Mouse (Mus musculus): ENCODE measurements around the gene Htra1. TPM values are rescaled to one million over a fixed set of nuclear protein-coding genes. Genes with fewer than 3 reads are reported as not detected.

Htra1 gene
- total RNA-seq, 2 experiments from 2014 or later: not detected

DNA sequence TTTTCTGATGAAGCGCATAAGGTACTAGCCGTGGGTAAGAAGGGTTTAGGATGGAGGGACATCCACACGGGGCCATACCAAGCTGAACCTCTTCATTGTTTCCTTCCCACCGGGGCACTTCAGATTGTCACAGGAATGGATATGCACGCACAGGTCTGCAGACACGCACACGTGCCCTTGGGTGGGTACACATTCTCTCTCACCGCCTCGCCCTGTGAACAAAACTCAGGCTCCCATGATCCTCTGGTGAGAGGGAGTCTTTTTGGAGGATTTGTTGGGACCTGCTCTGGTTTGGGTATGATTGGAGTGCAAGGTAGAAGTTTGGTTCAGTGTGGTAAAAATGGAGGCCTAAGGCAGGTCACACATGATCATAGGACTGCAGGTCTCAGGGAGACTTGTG lies 3.0 kb upstream of the Htra1 start:
- no peak for ATAC-seq (replicated peaks; ENCODE audit: poor library complexity, severe bottlenecking)

GRCm38 (mm10) chr7:130934654-130935053 lies 1.3 kb upstream of the Htra1 start:
- ATAC-seq (replicated peaks; ENCODE audit: poor library complexity, severe bottlenecking): no peak

DNA sequence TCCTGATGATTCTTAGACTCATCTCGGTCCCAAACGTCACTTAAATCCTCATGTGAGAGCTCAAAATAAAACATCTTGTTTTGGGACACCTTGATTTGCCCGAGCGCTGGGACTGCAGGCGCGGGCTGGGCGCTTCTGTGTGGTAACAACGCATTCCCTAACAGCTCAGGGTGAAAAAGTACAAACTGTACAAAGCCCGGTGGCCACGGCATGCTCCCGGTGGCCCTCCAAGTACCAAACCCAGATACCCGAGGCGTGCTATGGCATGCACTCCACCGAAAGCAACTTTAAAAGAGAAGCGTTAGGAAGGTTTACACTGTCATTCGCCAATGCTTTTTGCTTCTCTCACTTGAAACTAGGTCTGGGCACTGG lies 504 bp upstream of the Htra1 start:
- no peak for ATAC-seq (replicated peaks; ENCODE audit: poor library complexity, severe bottlenecking)

DNA sequence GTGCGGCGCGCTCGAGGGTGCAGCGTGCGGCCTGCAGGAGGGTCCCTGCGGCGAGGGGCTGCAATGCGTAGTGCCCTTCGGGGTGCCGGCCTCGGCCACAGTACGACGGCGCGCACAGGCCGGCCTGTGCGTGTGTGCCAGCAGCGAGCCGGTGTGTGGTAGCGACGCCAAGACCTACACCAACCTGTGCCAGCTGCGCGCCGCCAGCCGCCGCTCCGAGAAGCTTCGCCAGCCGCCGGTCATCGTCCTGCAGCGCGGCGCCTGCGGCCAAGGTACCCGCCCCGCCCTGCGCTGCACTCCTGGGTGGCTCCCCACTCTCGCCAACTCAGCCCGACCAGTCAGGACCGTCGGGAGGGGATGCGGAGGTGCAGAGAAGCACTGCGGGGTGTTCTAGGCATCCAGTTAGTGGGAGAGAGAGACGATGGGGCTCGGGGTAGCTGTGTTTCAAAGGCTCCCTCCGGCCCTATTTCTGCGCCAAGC lies 601 bp downstream of the Htra1 start:
- ATAC-seq (replicated peaks; ENCODE audit: poor library complexity, severe bottlenecking): peak; percentile 12; the same call in 1 of the 2 replicates

DNA sequence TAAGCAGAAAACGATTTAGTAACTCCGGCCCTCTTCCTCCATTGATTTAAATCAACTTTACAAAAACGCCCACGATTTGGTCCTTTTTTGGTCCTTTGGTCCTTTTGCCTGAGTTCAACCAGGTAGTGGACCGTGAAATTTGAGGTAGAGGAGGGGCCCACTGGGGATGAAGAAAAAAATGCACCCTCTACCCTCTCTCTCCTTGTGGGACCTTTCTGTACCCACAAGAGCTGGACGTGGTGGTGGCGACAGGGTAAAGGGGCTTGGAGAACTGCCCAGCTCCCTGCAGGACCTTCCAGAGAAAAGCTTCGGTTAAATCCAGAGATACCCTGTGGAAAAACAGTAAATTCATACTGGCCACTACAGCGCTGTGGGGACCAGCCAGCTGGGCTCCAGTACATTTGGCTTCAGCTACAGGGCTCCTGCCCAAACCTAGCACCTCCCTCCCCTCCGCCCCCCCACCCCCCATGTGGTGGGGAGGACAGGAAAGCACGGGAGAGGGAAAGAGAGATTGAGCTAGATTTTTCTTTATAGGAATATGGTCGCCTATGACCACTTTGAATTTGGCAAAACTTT lies 1.4 kb downstream of the Htra1 start:
- ATAC-seq (replicated peaks; ENCODE audit: poor library complexity, severe bottlenecking): no peak

- no peak for ATAC-seq (replicated peaks; ENCODE audit: poor library complexity, severe bottlenecking)
These were observed 2.1 kb downstream of the Htra1 start for GRCm38 (mm10) chr7:130938005-130938404.

DNA sequence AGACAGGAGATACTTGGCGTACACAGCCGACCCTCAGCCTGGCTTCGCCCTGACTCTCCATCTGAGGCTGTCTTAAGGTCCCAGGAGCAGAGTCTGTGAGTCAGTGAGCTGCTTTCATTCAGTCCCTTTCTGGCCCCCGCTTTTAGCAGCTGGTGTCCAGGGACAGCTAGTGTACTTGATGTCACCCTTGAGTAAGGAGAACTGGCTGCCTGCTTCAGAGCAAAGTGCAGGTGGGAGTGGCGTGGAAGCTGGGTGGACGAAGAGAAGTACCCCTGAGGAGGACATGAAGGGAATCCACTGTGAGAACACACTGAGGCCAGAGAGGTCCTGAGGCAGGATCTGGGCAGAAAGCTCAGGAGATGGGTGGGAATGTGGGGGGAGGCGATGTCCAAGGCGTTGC lies 3.0 kb downstream of the Htra1 start:
- no peak for ATAC-seq (replicated peaks; ENCODE audit: poor library complexity, severe bottlenecking)

- no peak for ATAC-seq (replicated peaks; ENCODE audit: poor library complexity, severe bottlenecking)
These were observed 4.8 kb downstream of the Htra1 start for GRCm38 (mm10) chr7:130940733-130941132.

DNA sequence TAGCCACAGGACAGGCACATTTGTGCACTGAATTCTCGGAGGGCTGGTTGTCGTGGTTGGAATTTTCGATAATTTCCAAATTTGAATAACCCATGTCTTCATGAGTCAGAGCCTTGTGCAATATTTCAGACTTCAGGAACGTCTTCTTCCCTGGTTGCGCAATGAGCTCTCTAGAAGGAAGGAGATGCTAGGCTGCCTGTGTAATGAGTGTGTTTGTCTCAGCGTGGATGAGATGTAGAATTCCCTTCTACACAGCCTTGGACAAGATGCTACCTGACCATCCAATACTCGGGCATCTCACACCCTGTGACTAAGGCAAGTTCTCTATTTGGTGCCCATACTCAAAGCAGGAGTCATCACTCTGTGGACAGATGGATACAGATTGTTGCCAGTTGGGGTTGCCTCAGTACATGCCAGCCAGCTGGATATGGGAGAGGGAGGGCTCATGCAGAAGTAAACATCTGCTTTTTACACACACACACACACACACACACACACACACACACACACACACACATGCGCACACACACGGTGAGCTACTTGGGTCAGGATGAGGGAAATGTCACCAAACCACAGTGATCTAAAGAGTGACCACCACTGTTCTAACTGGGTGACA lies 7.5 kb downstream of the Htra1 start:
- peak; percentile 91 for ATAC-seq (replicated peaks; ENCODE audit: poor library complexity, severe bottlenecking)

DNA sequence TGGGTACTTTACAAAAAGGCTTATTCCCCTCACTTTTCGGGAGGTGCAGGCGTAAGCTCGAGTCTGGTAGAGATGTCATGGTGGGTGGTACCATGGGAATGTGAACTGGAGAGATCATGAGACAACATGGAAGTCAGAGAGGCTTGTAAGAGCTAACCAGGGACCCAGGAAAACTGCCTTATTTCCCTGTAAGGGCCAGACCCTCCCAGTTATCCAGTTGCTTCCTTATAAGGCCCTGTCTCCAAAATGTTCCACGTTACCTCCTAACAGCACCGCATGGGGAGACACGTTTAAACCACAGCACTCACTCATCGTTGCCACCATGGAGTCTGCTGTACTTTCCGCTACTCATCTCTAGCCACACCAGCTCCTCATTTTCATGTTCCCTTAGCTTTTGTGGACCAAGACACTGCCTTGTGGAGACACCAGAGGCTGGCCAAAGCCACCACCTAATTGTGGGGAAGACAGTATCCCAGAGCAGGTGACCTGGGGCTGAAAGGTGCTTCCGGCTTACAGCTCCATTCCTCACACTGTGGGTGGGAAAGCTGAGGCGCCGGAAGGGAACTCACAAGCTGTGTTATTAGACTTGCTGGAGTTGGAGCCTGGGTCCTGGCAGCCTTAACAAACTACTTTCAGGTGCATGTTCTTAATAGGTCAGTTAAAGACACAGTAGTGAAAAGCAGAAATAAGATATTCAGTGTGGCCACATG lies 9.0 kb downstream of the Htra1 start:
- ATAC-seq (replicated peaks; ENCODE audit: poor library complexity, severe bottlenecking): no peak

DNA sequence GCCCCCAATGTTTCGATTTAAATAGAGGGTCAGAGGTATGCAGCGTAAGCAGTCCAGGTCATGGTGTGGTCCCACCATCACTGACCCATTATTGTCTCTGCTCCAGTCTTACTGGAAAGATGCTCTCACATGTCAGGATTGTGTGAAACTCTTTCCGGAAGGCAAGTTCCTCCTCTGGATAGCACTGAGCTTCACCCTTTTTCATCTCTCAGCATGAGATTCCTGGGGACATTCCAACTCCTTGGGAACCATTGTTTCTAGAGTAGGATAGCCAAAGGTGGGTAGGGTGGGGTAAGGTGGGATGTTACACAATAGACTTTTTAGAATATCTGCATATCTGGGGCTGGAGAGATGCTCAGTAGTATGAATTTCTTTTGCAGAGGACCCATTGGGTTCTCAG lies 9.8 kb downstream of the Htra1 start:
- no peak for ATAC-seq (replicated peaks; ENCODE audit: poor library complexity, severe bottlenecking)

DNA sequence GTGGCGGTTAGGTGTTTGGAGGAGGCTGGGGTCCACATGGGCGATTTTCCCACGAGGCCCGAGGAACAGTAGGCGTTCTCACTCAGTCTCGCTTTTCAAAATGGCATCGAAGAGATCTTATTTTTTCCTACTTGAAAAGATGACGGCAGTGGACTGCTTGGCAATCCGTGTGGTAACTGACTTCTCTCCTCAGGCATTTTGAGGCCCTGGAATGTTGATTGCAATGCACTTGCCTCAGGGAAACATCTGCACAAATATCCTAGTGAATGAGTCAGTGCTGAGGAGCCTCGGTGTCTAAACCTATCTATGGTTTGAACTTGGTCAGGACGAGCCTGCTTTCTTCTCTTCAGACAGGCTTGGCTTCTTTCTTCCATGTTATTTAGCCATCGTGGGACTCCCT lies 10.4 kb downstream of the Htra1 start:
- no peak for ATAC-seq (replicated peaks; ENCODE audit: poor library complexity, severe bottlenecking)

DNA sequence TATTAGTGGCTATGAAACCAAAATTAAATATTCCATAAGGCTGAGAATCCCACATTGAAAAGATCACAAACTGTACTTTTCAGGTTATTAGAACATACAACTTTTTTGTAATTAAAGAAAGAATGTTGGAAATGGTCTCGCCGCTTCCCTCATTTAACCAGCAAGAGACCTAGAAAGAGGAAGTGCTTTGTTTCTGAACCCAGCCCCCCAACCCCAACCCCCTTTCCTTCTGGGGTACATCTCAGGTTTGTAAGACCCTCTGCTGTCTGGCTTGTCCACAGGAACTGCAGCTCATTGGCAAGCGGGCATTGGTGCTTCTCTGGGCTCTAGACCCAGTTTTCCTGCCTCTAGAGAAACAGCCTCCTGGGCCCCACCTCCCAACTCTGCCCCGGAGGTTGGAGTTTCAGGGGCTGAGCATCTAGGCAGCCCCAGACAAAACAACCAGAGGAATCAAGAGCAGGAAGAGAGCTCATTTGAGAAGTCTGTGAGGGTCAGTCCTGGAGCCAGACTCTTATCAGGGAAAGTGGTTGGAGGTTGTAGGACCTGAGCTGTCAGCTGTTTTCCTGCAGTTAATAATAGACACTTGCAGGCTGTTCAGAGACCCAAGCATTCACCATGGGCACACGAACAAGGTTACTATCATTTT lies 12.8 kb downstream of the Htra1 start:
- ATAC-seq (replicated peaks; ENCODE audit: poor library complexity, severe bottlenecking): peak; percentile 42; the same call in 1 of the 2 replicates

- no peak for ATAC-seq (replicated peaks; ENCODE audit: poor library complexity, severe bottlenecking)
These were observed 13.4 kb downstream of the Htra1 start for GRCm38 (mm10) chr7:130949331-130949751.

DNA sequence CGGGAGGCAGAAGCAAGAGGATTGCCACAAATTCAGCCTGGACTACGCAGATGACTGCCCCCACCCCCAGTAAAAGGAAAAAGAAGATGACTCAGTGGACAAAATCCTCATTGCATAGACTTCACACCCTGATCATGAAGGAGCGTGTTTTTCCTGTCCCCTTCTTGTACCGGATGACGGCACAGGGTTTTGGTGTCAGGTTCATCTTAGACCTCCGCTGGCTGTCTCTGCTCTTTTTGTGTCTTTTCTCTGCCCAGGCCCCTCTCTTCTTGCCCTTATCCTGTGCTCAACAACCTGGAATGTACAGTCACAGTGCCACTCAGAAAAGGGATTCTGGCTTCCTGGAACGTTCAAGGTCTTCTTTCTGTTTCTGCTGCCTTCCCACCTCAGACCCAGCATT lies 14.6 kb downstream of the Htra1 start:
- no peak for ATAC-seq (replicated peaks; ENCODE audit: poor library complexity, severe bottlenecking)

GRCm38 (mm10) chr7:130951004-130951403 lies 15.1 kb downstream of the Htra1 start:
- ATAC-seq (replicated peaks; ENCODE audit: poor library complexity, severe bottlenecking): no peak

DNA sequence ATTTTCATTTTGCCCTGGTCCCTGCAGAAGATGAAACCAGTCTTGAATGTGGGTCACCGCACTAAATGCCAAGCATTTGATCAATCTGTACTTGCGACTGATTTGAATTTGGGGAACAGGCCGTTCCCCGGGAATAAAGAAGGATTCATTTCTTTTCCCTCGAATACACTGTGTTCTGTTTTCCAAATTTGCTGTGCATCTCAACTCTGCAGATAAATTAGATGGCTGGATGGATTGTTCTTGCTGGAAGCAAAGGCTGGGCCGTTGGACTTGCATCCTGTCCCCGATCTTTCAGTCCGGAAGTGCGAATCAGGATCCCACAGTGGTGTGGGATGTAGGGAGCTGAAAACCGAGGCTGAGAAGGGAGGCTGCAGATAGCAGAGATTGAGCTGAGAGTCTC lies 17.5 kb downstream of the Htra1 start:
- ATAC-seq (replicated peaks; ENCODE audit: poor library complexity, severe bottlenecking): no peak

DNA sequence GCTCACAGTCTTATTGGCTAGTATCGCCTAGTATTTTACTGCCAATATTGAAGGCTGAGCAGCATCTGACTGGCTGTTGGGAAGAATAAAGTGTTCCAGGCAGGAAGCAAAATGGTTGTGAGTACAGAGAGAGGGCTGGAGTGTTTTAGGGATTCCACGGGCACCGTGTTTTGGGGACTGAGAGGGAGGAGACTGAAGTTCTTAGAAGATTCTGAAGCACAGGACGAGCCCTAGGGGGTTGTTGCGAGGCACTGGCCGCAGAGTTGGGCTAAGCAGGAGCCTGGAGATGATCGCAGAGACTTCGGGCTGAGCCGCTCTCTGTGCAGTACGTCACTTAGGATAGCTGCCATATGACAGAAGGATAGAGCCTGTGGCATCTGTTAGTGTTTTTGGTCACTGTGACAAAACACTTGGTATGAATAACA lies 18.3 kb downstream of the Htra1 start:
- ATAC-seq (replicated peaks; ENCODE audit: poor library complexity, severe bottlenecking): no peak

GRCm38 (mm10) chr7:130958551-130958950 lies 22.6 kb downstream of the Htra1 start:
- ATAC-seq (replicated peaks; ENCODE audit: poor library complexity, severe bottlenecking): no peak

DNA sequence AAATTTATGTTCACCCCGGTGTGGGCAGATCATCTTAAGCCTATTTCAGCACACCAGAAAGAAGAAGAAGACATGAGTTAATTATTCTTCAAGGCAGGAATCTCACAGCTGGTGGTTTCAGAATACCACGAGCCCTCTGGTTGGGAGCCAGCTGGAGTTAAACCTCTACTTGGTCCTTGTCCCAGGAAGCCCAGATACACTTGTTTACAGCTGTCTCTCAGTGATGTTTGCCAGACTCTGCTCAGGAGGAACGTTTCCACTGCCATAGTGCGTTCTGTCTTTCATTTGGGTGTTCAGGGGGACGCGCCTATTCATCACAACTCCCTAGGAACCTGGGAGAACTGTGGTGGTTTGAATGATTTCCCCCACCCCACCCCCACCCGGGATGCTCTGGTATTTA lies 24.0 kb downstream of the Htra1 start:
- ATAC-seq (replicated peaks; ENCODE audit: poor library complexity, severe bottlenecking): no peak

DNA sequence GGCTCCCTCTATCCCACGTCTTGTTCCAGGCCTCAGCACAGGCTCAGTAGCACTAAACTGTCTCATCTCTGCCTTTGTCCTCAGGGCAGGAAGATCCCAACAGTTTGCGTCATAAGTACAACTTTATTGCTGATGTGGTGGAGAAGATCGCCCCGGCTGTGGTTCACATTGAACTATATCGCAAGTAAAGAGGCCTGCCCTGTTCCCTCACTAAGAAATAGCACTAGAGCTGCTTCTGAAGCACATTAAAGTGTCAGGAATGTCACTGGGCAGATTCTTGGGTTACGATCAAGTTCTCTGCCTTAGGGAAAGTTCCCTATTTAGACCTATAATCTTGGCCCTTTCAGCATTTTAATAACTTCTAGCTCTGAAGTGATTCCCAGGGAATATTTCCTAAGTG lies 25.5 kb downstream of the Htra1 start:
- ATAC-seq (replicated peaks; ENCODE audit: poor library complexity, severe bottlenecking): no peak

Data from granulocyte monocyte progenitor cell, adult 5-6 weeks (primary cell).